In genomic region chr8:125049826-125050225, GRCm38 (mm10) we compare ENCODE assay signal across 15 mouse cellular contexts.
"Had no signal": no experiment of that assay in that cellular context is flagged by ENCODE, and none has a peak within 500 bp of the region (broad histone marks: within the 10 kb centered on the region; RNA-seq: fewer than 3 reads in every experiment).

No protein-coding gene starts in this region.

- H3K9ac ChIP-seq: neural tube, embryonic 13.5 days; neural tube, embryonic 15.5 days; stomach, embryonic 15.5 days had no signal

- H3K4me3 ChIP-seq: neural tube, embryonic 13.5 days; neural tube, embryonic 15.5 days; stomach, embryonic 15.5 days had no signal

- H3K36me3 ChIP-seq: neural tube, embryonic 15.5 days; stomach, embryonic 15.5 days had no signal

- H3K9me3 ChIP-seq: neural tube, embryonic 13.5 days; neural tube, embryonic 15.5 days; stomach, embryonic 15.5 days had no signal

- DNase-seq: retina, postnatal 1 day; right cerebral cortex, adult 18-20 months; right cerebral cortex, postnatal 14 days; right cerebral cortex, postnatal 4 days; spleen, adult 18-20 months; thymus, adult 18-20 months; thymus, adult 2 months; thymus, postnatal 14 days; thymus, postnatal 25 days; thymus, postnatal 36 days; thymus, postnatal 4 days had no signal

- H3K27ac ChIP-seq: neural tube, embryonic 13.5 days; neural tube, embryonic 15.5 days; stomach, embryonic 15.5 days; stomach, postnatal 0 days had no signal
